Mouse (Mus musculus) myocyte (in vitro differentiated cells): ENCODE measurements around the gene Nxf2.

Experiments used
- MAX ChIP-seq: IDR thresholded peaks from one replicate; pipeline ENCODE4 v1.6.1; 2011; ENCODE audit warnings: low read depth, mild to moderate bottlenecking, control low read depth
- MYOD1 ChIP-seq, 3 experiments: IDR thresholded peaks; one replicate each; pipeline ENCODE4 v1.6.1; 2011; ENCODE audit warnings: control low read depth in 2 of 3, low read depth in 2 of 3, mild to moderate bottlenecking in 2 of 3, moderate library complexity in 1 of 3; ENCODE audit not compliant: insufficient read length in 2 of 3, control insufficient read depth in 1 of 3
- POLR2A ChIP-seq: IDR thresholded peaks from one replicate; pipeline ENCODE4 v1.6.1; 2011; ENCODE audit warnings: low read depth, mild to moderate bottlenecking, control low read depth, moderate library complexity; ENCODE audit not compliant: insufficient read length
- REST ChIP-seq: IDR thresholded peaks from one replicate; pipeline ENCODE4 v1.6.1; 2011; ENCODE audit warnings: mild to moderate bottlenecking, control low read depth, moderate library complexity; ENCODE audit not compliant: insufficient read depth, insufficient read length
- TCF12 ChIP-seq: IDR thresholded peaks from one replicate; pipeline ENCODE4 v1.6.1; 2011; ENCODE audit warnings: mild to moderate bottlenecking, control low read depth; ENCODE audit not compliant: poor library complexity, insufficient read depth, severe bottlenecking

DNA sequence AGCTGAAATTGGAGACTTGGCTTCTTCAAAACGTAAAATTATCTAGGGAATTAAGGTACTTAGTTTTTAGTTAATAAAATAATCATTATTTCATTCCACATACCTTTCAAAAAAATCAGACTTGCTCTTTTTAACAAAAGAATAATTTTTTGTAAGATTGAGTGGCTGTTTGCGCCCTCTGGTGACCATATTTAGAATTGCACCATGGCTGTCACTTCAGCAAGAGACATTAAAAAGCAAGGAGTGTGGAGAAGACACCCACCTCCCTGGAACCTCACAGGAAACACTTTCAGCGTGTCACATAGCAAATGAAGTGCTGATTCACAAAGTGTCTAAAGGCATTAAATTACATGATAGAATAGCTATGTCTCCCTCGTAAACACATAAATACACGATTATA lies 34.2 kb downstream of the Nxf2 start:
- no peak for TF ChIP-seq POLR2A
- no peak for TF ChIP-seq REST
- no peak for TF ChIP-seq TCF12
- TF ChIP-seq MYOD1 (IDR thresholded peaks at IDR 0.05; ENCODE audit: control insufficient read depth in 1 of 3, insufficient read length in 2 of 3, low read depth in 2 of 3): no peak
- no peak for TF ChIP-seq MAX
